Mouse (Mus musculus): ENCODE data around the gene Trappc12.

- TF ChIP-seq GATA1 (IDR thresholded peaks at IDR 0.05; ENCODE audit: borderline replicate concordance, low read length) (no peak), FLI1 (IDR thresholded peaks at IDR 0.05; ENCODE audit: low read length) (no peak)
Observed at GRCm38 (mm10) chr12:28710566-28711185, 39.6 kb downstream of the Trappc12 start.
